Mouse (Mus musculus) cerebellum, postnatal 10 days (tissue): ENCODE measurements around the gene Aldh1a2.

Source experiments
- DNase-seq, 2 experiments: peaks; one replicate each; pipeline ENCODE4 v3.0.0; 2021; ENCODE audit warnings: mixed read lengths in 2 of 2

The Aldh1a2 gene

GRCm38 (mm10) chr9:71216036-71216995 lies 727 bp downstream of the Aldh1a2 start:
- DNase-seq, result peak; percentile 24 to 55

GRCm38 (mm10) chr9:71216996-71217792 lies 1.6 kb downstream of the Aldh1a2 start:
- DNase-seq, result peak; percentile 7 to 42

GRCm38 (mm10) chr9:71217793-71218095 lies 2.2 kb downstream of the Aldh1a2 start:
- no peak for DNase-seq

GRCm38 (mm10) chr9:71219161-71219560 lies 3.6 kb downstream of the Aldh1a2 start:
- no peak for DNase-seq

- no peak for DNase-seq
Measured at GRCm38 (mm10) chr9:71220401-71220800, 4.8 kb downstream of the Aldh1a2 start.

GRCm38 (mm10) chr9:71227226-71227970 lies 11.8 kb downstream of the Aldh1a2 start:
- no peak for DNase-seq

- DNase-seq, result no peak
Measured at GRCm38 (mm10) chr9:71230011-71230410, 14.4 kb downstream of the Aldh1a2 start.

- DNase-seq, result no peak
Measured at GRCm38 (mm10) chr9:71236540-71236939, 21.0 kb downstream of the Aldh1a2 start.

- DNase-seq, result no peak
Measured at GRCm38 (mm10) chr9:71239926-71240325, 24.3 kb downstream of the Aldh1a2 start.

GRCm38 (mm10) chr9:71241515-71242411 lies 26.2 kb downstream of the Aldh1a2 start:
- DNase-seq, result no peak

GRCm38 (mm10) chr9:71242412-71242781 lies 26.8 kb downstream of the Aldh1a2 start:
- DNase-seq, result no peak

- DNase-seq, result no peak
Measured at GRCm38 (mm10) chr9:71254380-71254779, 38.8 kb downstream of the Aldh1a2 start.

- DNase-seq, result no peak
Measured at GRCm38 (mm10) chr9:71262711-71263110, 47.1 kb downstream of the Aldh1a2 start.

GRCm38 (mm10) chr9:71269711-71270110 lies 54.1 kb downstream of the Aldh1a2 start:
- no peak for DNase-seq

- no peak for DNase-seq
Measured at GRCm38 (mm10) chr9:71270205-71270604, 54.6 kb downstream of the Aldh1a2 start.

GRCm38 (mm10) chr9:71276149-71276721 lies 60.6 kb downstream of the Aldh1a2 start:
- DNase-seq, result peak; percentile 65 to 71

- no peak for DNase-seq
Measured at GRCm38 (mm10) chr9:71278741-71279140, 63.2 kb downstream of the Aldh1a2 start.

GRCm38 (mm10) chr9:71283156-71283555 lies 67.6 kb downstream of the Aldh1a2 start:
- DNase-seq, result no peak

GRCm38 (mm10) chr9:71285231-71285630 lies 69.6 kb downstream of the Aldh1a2 start:
- DNase-seq, result peak; percentile 56 to 61

- DNase-seq, result no peak
Measured at GRCm38 (mm10) chr9:71286420-71286819, 70.8 kb downstream of the Aldh1a2 start.

GRCm38 (mm10) chr9:71288738-71289137 lies 73.1 kb downstream of the Aldh1a2 start:
- no peak for DNase-seq

GRCm38 (mm10) chr9:71289810-71290209 lies 74.2 kb downstream of the Aldh1a2 start:
- DNase-seq, result no peak
